Mouse (Mus musculus) left cerebral cortex, adult 8-10 months (tissue): ENCODE data around the gene Fyb. TPM values are rescaled to one million over a fixed set of nuclear protein-coding genes. Genes with fewer than 3 reads are reported as not detected.

Source experiments
- DNase-seq, 2 experiments: peaks; one replicate each; pipeline ENCODE4 v3.0.0; 2022; ENCODE audit warnings: low spot score in 2 of 2
- total RNA-seq, 4 experiments: library from RNA; stranded (reverse); gene quantifications; 2 replicates each; pipeline ENCODE4 v1.2.4; 2022

Gene Fyb
- total RNA-seq, 4 experiments from 2014 or later = 6.3 to 17.3 (median 13.4) TPM

DNA sequence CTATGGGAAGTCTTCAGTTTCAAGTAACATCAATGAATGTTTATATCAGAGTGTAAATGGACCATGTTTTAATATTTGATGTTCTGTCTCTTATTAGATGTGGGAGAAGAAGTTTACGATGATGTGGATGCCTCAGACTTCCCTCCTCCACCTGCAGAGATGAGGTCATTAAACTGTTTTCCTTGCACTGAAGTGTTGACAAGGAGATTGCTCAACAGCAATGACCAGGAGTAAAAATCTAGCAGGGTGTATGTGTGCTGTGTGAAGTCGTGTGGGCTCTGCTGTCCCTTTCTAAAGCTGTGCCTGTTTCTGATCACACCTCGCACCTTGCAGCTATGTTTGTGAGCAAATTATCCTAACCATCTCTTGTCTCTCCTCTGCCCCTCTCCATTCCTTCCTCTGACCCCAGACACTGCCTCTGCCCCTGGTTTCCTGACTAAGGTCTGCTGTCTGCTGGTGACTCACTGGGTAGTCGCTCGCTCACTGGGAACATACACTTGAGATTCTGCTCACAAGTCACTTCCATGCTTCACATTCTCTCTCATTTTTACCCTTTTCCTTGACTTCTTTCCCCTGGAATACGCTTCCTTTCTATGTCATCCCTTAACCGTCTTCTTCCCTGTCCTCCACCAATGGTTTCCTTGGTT, 126.2 kb downstream of the Fyb start:
- DNase-seq = no peak

GRCm38 (mm10) chr15:6653046-6653445, 130.4 kb downstream of the Fyb start:
- no peak for DNase-seq

DNA sequence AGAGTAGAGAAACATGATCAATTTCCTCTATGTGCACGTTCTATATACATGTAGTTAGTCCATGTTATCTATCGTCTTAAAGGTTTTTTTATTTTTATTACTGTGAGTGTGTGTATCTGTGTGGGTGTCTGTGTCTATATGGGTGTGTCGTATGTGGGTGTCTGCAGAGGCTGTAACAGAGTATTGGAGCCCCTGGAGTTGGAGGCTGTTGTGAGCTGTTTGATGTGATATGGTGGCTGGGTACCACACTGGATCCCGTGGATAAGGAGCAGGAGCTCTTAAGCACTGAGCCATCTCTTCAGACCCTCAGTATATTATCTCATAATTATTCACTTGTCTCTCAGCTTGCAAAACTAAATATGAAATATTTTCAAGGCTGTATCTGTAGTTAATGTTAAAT, 135.4 kb downstream of the Fyb start:
- no peak for DNase-seq

- DNase-seq = no peak
Observed at GRCm38 (mm10) chr15:6661951-6662350, 139.3 kb downstream of the Fyb start.

GRCm38 (mm10) chr15:6663991-6664390, 141.3 kb downstream of the Fyb start:
- no peak for DNase-seq

DNA sequence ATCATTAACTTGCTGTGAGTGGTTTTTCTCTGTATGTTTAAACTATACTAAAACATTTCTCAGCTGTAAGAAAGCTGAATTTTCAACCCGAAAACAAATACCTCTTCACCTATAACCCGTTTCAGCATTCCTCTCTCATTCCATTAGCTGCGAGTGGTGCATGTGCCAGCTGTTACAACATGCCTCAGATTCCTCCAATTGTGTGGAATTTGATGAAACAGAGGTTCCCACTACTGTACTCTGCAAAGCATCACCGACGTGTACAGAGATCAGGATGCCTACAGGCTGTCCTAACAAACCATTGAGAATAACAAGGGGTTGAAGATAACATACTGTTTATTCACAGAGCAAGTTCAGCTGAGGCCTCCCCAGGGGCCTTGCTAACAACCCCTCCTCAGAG, 143.4 kb downstream of the Fyb start:
- DNase-seq = no peak

DNA sequence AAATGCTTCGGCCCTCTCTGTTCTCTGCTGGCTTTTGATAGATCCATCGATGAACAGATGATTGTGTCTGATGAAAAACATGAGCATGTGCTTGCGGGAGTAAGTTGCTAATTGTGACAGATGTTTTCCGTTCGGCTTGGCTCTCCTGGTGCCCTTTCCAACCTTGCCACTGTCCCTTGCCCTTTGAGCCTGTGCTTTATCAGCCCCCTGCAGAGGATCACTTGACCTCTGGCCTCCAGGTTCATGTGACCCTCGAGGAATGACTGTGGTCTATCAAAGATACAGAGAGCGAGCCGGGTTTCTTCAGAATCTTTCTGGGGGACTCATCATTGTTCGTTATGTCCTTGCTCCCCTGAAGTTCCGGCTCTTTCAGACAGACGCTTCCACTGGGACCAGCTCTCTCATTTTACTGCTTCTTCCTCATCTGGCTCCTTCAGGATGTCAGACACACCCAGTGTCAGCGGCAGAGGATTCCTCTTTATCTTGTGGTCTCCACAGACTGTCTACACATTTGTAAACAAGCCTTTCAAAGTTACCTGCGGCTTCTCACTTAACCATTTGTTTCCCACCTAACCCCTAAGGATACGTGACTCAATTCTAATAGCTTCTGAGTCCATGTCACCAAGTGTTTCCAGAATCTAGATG, 146.3 kb downstream of the Fyb start:
- DNase-seq = no peak

- no peak for DNase-seq
Observed at GRCm38 (mm10) chr15:6678479-6678878, 155.8 kb downstream of the Fyb start.

GRCm38 (mm10) chr15:6702164-6702563, 179.5 kb downstream of the Fyb start:
- DNase-seq = no peak

DNA sequence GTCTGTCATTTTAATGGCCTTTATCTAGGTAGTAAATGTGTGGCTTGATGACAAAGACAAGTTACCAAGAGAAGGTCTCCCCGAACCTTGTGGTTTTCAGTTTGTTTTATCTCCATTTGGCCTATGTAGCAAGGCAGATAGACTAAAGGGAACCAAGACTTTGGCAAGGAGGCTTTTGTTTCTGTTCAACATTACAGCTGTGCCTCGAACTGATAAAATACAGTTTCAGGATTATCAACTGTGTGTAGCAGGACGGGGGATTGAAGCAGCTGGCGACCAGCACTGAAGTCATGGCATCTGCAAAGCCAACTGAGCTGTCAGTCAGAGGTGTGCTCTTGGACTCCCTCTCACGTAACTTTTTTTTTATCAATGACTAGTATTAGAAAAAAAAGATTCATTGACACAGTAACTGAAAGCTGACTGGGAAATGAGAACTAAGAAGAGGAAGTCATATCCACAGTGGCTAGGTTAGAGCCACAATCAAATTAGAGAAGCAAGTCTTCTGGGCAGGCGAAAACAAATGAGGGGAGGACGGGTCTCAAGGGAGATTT, 182.8 kb downstream of the Fyb start:
- no peak for DNase-seq

GRCm38 (mm10) chr15:6707551-6707935, 184.9 kb downstream of the Fyb start:
- DNase-seq = peak; percentile 48 to 64

DNA sequence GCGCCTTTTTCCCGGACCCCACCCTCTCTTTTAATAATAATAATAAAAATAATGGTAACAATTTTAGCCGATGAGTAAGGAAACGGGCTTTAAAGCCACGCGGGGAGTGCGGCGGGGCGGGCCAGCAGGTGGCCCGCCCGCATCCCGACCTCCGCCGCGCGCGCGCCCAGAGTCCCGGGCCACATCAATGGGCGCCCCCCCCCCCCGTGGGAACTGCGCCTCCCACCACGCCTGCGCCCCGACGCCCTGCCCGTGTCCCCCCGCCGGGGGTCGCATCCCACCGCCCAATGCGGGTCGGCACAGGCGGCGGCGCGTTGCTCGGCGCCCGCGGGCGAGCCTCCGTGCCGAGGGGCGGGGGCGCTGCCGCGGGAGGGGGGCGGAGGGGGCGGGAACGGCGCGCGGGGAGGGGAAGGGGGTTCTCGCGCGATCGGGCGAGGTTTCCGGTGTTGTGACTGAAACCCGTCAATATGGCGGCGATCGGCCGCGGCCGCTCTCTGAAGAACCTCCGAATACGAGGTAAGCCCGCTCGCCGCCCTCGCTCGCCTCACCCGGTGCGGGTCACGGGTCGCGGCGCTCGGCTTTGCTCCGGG, 185.4 kb downstream of the Fyb start, which contains the start of gene Rictor:
Rictor (plus strand) TSS at position 444 of the 590 bp plus-strand sequence.
- DNase-seq = peak; percentile 53 to 56

GRCm38 (mm10) chr15:6708526-6709441, 186.1 kb downstream of the Fyb start:
- DNase-seq = peak; percentile 27 to 32

- no peak for DNase-seq
Observed at GRCm38 (mm10) chr15:6709618-6710017, 187.0 kb downstream of the Fyb start.

- no peak for DNase-seq
Observed at GRCm38 (mm10) chr15:6710341-6710740, 187.7 kb downstream of the Fyb start.

- no peak for DNase-seq
Observed at GRCm38 (mm10) chr15:6711226-6711625, 188.6 kb downstream of the Fyb start.

Other genes starting within 250 kb of the Fyb start
- 10 to 100 TPM; 10.8 to 14.5 (median 12.7) TPM for gene Dab2, start 223.1 kb upstream of the Fyb start, total RNA-seq
- gene C9, start 77.5 kb upstream of the Fyb start, total RNA-seq = not detected
- gene Rictor, start 185.5 kb downstream of the Fyb start, total RNA-seq = 10 to 100 TPM; 39.3 to 48.2 (median 41.8) TPM